Mouse (Mus musculus) olfactory bulb, adult 2 months (tissue): ENCODE measurements around the gene Gm10354.
"Not testable (repeated sequence)": the region's sequence is repeated elsewhere in the genome, so short reads cannot be mapped to it uniquely, and the experiment has no call there.

Source experiments
- CTCF ChIP-seq: fragments of 200-500 bp; IDR thresholded peaks from 2 replicates; pipeline ENCODE4 v1.5.1; 2012; ENCODE audit warnings: low read depth, mild to moderate bottlenecking, low read length, moderate library complexity; ENCODE audit not compliant: insufficient read depth
- POLR2A ChIP-seq: fragments of 200-500 bp; IDR thresholded peaks from 2 replicates; pipeline ENCODE4 v1.6.1; 2012; ENCODE audit warnings: mild to moderate bottlenecking, low read depth, low read length, moderate library complexity; ENCODE audit not compliant: insufficient read depth

DNA sequence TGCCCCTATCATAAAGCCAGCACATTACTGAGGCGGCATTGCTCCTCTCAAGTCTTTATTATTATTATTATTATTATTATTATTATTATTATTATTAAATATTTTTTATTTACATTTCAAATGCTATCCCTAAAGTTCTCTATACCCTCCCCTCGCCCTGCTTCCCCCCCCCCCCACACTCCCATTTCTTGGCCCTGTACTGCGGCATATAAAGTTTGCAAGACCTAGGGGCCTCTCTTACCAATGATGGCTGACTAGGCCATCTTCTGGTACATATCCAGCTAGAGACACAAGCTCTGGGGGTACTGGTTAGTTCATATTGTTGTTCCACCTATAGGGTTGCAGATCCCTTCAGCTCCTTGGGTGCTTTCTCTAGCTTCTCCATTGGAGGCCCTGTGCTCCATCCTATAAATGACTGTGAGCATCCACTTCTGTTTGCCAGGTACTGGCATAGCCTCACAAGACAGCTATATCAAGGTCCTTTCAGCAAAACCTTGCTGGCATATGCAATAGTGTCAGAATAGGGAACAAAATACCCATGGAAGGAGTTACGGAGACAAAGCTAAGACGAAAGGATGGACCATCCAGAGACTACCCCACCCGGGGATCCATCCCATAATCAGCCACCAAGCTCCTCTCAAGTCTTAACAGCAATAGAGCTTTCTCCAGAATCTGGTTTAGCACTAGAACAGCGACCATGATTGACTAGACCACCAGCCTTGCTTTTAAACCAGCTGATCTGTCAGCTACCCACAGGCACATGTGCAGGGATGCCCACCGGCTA, 11.8 kb upstream of the Gm10354 start:
- not testable (repeated sequence) for TF ChIP-seq CTCF, POLR2A
